Mouse (Mus musculus): Measurements from ENCODE around the gene Evpl. TPM values are rescaled to one million over a fixed set of nuclear protein-coding genes. Genes with fewer than 3 reads are reported as not detected.

The Evpl gene
- polyA plus RNA-seq, 1 experiment from 2014 or later: 1.5 TPM

GRCm38 (mm10) chr11:116250898-116251297, 13.0 kb upstream of the Evpl start:
- no peaks in the 10 kb centered on the region for H3K4me1 ChIP-seq
- no peak overlapping the region for H3K27ac ChIP-seq
- no peak overlapping the region for H3K4me3 ChIP-seq
- peaks cover 97% of the 10 kb centered on the region for H3K36me3 ChIP-seq
- DNase-seq (ENCODE audit: low spot score): no peak
- WGBS: 73% methylated on average over 8 of the region's 8 CpGs
- no peaks in the 10 kb centered on the region for H3K27me3 ChIP-seq (ENCODE audit: insufficient read depth, poor library complexity, severe bottlenecking)
- H3K9me3 ChIP-seq: no peaks in the 10 kb centered on the region

- Histone ChIP-seq H3K4me3 (no peak overlapping the region), H3K27me3 (ENCODE audit: insufficient read depth, poor library complexity, severe bottlenecking) (no peaks in the 10 kb centered on the region), H3K27ac (no peak overlapping the region), H3K36me3 (peaks cover 100% of the 10 kb centered on the region), H3K9me3 (no peaks in the 10 kb centered on the region), H3K4me1 (peaks cover 3% of the 10 kb centered on the region; the same call in 1 of the 2 replicates)
- 86% methylated on average over 14 of the region's 14 CpGs for WGBS
- no peak for DNase-seq (ENCODE audit: low spot score)
These were observed 9.8 kb upstream of the Evpl start for GRCm38 (mm10) chr11:116247502-116248222.

GRCm38 (mm10) chr11:116245616-116246015, 7.7 kb upstream of the Evpl start:
- H3K4me3 ChIP-seq: no peak overlapping the region
- no peaks in the 10 kb centered on the region for H3K9me3 ChIP-seq
- 0 out of 2 replicates have a peak, but pooled peaks cover 4% of the 10 kb centered on the region for H3K27me3 ChIP-seq (ENCODE audit: insufficient read depth, poor library complexity, severe bottlenecking)
- peaks cover 12% of the 10 kb centered on the region for H3K4me1 ChIP-seq
- 82% methylated on average over 6 of the region's 6 CpGs for WGBS
- peaks cover 82% of the 10 kb centered on the region for H3K36me3 ChIP-seq
- H3K27ac ChIP-seq: no peak overlapping the region
- DNase-seq (ENCODE audit: low spot score): no peak

GRCm38 (mm10) chr11:116244580-116244979, 6.7 kb upstream of the Evpl start:
- DNase-seq (ENCODE audit: low spot score): no peak
- Histone ChIP-seq H3K4me3 (no peak overlapping the region), H3K27me3 (ENCODE audit: insufficient read depth, poor library complexity, severe bottlenecking) (0 out of 2 replicates have a peak, but pooled peaks cover 7% of the 10 kb centered on the region), H3K36me3 (peaks cover 72% of the 10 kb centered on the region), H3K9me3 (no peaks in the 10 kb centered on the region), H3K27ac (no peak overlapping the region), H3K4me1 (peaks cover 16% of the 10 kb centered on the region)
- 78% methylated on average over 8 of the region's 8 CpGs for WGBS

- Histone ChIP-seq H3K4me3 (no peak overlapping the region), H3K27ac (peak overlapping the region; percentile 59; the same call in 1 of the 2 replicates), H3K4me1 (peaks cover 29% of the 10 kb centered on the region), H3K36me3 (peaks cover 44% of the 10 kb centered on the region), H3K27me3 (ENCODE audit: insufficient read depth, poor library complexity, severe bottlenecking) (peaks cover 35% of the 10 kb centered on the region), H3K9me3 (no peaks in the 10 kb centered on the region)
- 61% methylated on average over 12 of the region's 12 CpGs for WGBS
- no peak for DNase-seq (ENCODE audit: low spot score)
These were observed 3.9 kb upstream of the Evpl start for GRCm38 (mm10) chr11:116241744-116242235.

GRCm38 (mm10) chr11:116239797-116240196, 1.9 kb upstream of the Evpl start:
- peaks cover 29% of the 10 kb centered on the region for H3K4me1 ChIP-seq
- H3K27ac ChIP-seq: 0 out of 2 replicates have a peak overlapping the region, but pooled peaks have one; percentile 36
- WGBS: 17% methylated on average over 7 of the region's 7 CpGs
- peaks cover 24% of the 10 kb centered on the region for H3K36me3 ChIP-seq
- peaks cover 55% of the 10 kb centered on the region for H3K27me3 ChIP-seq (ENCODE audit: insufficient read depth, poor library complexity, severe bottlenecking)
- H3K4me3 ChIP-seq: no peak overlapping the region
- H3K9me3 ChIP-seq: no peaks in the 10 kb centered on the region
- DNase-seq (ENCODE audit: low spot score): no peak

- H3K4me3 ChIP-seq: no peak overlapping the region
- peaks cover 93% of the 10 kb centered on the region for H3K27me3 ChIP-seq (ENCODE audit: insufficient read depth, poor library complexity, severe bottlenecking)
- peaks cover 30% of the 10 kb centered on the region for H3K4me1 ChIP-seq
- WGBS: 68% methylated on average over 8 of the region's 8 CpGs
- no peak overlapping the region; the same call in 1 of the 2 replicates for H3K27ac ChIP-seq
- no peak for DNase-seq (ENCODE audit: low spot score)
- H3K9me3 ChIP-seq: no peaks in the 10 kb centered on the region
- no peaks in the 10 kb centered on the region for H3K36me3 ChIP-seq
These were observed 3.0 kb downstream of the Evpl start for GRCm38 (mm10) chr11:116234901-116235300.

- H3K27me3 ChIP-seq (ENCODE audit: insufficient read depth, poor library complexity, severe bottlenecking): peaks cover 92% of the 10 kb centered on the region
- H3K4me1 ChIP-seq: peaks cover 14% of the 10 kb centered on the region
- no peaks in the 10 kb centered on the region for H3K36me3 ChIP-seq
- WGBS: 18% methylated on average over 17 of the region's 17 CpGs
- peak overlapping the region; percentile 62 for H3K27ac ChIP-seq
- H3K4me3 ChIP-seq: peak overlapping the region; percentile 44
- no peaks in the 10 kb centered on the region for H3K9me3 ChIP-seq
- no peak for DNase-seq (ENCODE audit: low spot score)
These were observed 5.5 kb downstream of the Evpl start for GRCm38 (mm10) chr11:116232427-116232826.

- no peak for DNase-seq (ENCODE audit: low spot score)
- WGBS: 79% methylated on average over 4 of the region's 4 CpGs
- peaks cover 8% of the 10 kb centered on the region; the same call in 1 of the 2 replicates for H3K36me3 ChIP-seq
These were observed 9.2 kb downstream of the Evpl start for GRCm38 (mm10) chr11:116228699-116229098.

GRCm38 (mm10) chr11:116226414-116226813, 11.5 kb downstream of the Evpl start:
- H3K36me3 ChIP-seq: peaks cover 11% of the 10 kb centered on the region
- H3K27me3 ChIP-seq (ENCODE audit: insufficient read depth, poor library complexity, severe bottlenecking): peaks cover 87% of the 10 kb centered on the region
- no peak overlapping the region for H3K27ac ChIP-seq
- 2% methylated on average over 2 of the region's 2 CpGs for WGBS
- H3K4me3 ChIP-seq: no peak overlapping the region
- peak; percentile 88 for DNase-seq (ENCODE audit: low spot score)
- H3K4me1 ChIP-seq: peaks cover 24% of the 10 kb centered on the region
- peaks cover 8% of the 10 kb centered on the region; the same call in 1 of the 2 replicates for H3K9me3 ChIP-seq

More at GRCm38 (mm10) chr11:116228699-116229098, 9.2 kb downstream of the Evpl start:
- Histone ChIP-seq H3K4me3 (no peak overlapping the region), H3K27me3 (ENCODE audit: insufficient read depth, poor library complexity, severe bottlenecking) (peaks cover 84% of the 10 kb centered on the region), H3K4me1 (peaks cover 14% of the 10 kb centered on the region), H3K9me3 (peaks cover 4% of the 10 kb centered on the region; the same call in 1 of the 2 replicates), H3K27ac (no peak overlapping the region)

GRCm38 (mm10) chr11:116222740-116223059, 15.2 kb downstream of the Evpl start:
- Histone ChIP-seq H3K4me1 (peaks cover 51% of the 10 kb centered on the region), H3K4me3 (peak overlapping the region; percentile 58), H3K9me3 (peaks cover 8% of the 10 kb centered on the region; the same call in 1 of the 2 replicates), H3K27ac (peak overlapping the region; percentile 52; the same call in 1 of the 2 replicates), H3K36me3 (peaks cover 12% of the 10 kb centered on the region), H3K27me3 (ENCODE audit: insufficient read depth, poor library complexity, severe bottlenecking) (peaks cover 75% of the 10 kb centered on the region)
- WGBS: 10% methylated on average over 23 of the region's 23 CpGs
- no peak for DNase-seq (ENCODE audit: low spot score)

- no peak for DNase-seq (ENCODE audit: low spot score)
- peak overlapping the region; percentile 52; the same call in 1 of the 2 replicates for H3K27ac ChIP-seq
- peaks cover 12% of the 10 kb centered on the region for H3K36me3 ChIP-seq
- 7% methylated on average over 53 of the region's 53 CpGs for whole genome bisulfite sequencing
- peaks cover 69% of the 10 kb centered on the region for H3K27me3 ChIP-seq (ENCODE audit: insufficient read depth, poor library complexity, severe bottlenecking)
- peaks cover 51% of the 10 kb centered on the region for H3K4me1 ChIP-seq
- H3K4me3 ChIP-seq: peak overlapping the region; percentile 58
- peaks cover 8% of the 10 kb centered on the region; the same call in 1 of the 2 replicates for H3K9me3 ChIP-seq
These were observed 15.7 kb downstream of the Evpl start for GRCm38 (mm10) chr11:116221931-116222739.
